ENCODE assay signal across 8 mouse cellular contexts in the genomic region with DNA sequence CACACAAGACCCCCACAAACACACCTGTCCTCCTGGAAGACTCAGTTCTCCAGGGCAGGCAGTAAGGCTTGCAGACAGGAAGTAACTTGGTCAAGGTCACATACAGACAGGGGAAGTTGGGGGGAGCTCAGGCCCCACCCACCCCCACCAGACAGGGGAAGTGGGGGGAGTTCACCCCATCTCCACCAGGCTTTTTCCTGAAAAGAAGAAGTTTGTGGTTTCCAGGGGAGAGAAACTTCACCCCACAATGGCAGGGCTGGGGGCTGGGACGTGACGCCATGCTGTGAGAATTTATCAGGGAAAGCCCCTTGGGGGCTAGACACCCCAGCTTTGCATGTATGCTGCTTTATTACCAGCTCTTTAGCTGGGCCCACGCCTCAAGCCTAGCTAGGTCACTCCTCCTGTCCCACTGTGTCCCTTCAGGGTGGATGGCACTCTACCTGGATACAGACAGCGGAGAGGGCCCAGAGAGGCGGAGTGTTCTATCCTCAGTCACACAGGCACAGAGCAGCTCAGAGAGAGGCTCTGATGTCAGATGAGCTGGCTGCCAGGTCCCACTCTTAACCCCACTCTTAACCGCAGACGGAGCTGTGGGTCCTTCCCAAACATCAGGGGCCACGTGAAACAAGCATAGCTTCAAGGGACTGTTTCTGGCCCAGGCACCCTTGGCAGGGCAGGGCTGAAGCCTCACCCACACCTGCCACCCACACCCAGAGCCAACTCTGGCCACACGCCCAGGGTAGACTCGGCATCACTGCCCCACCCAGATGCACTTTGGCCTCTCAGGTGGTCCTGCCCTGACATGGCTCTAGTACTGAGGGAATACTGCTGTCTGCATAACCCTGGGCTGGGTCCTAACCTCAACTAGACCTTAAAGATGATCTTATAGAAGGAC. TPM values are rescaled to one million over a fixed set of nuclear protein-coding genes. Genes with fewer than 3 reads are reported as not detected.
DNase-seq lines count a peak whose midpoint lies in the region; ATAC-seq and TF ChIP-seq lines count a peak whose summit lies in the region.

No protein-coding gene starts in this region.

- H3K36me3 ChIP-seq in hindbrain, embryonic 13.5 days: peaks cover 35% of the 10 kb centered on the region
- peaks cover 12% of the 10 kb centered on the region; the same call in 1 of the 2 replicates for H3K36me3 ChIP-seq in hindbrain, embryonic 16.5 days (ENCODE audit: control insufficient read depth, insufficient read depth, low read length)
- peaks cover 26% of the 10 kb centered on the region; the same call in 1 of the 2 replicates for H3K36me3 ChIP-seq in kidney, postnatal 0 days (ENCODE audit: insufficient read depth, low read length)

- no peak overlapping the region for H3K4me2 ChIP-seq in hindbrain, embryonic 13.5 days
- no peak overlapping the region for H3K4me2 ChIP-seq in hindbrain, embryonic 16.5 days (ENCODE audit: low read length)
- H3K4me2 ChIP-seq in kidney, postnatal 0 days (ENCODE audit: low read length): no peak overlapping the region

- intact Hi-C loops in left cerebral cortex, postnatal 14 days (cut with DNase I): no loop called here

- DNase-seq in brain, adult 2 months (ENCODE audit: low read depth, low spot score): peak; percentile 27
- DNase-seq in kidney, postnatal 0 days (ENCODE audit: low spot score): no peak
- DNase-seq in left cerebral cortex, postnatal 14 days (ENCODE audit: low spot score in 2 of 2): no peak
- DNase-seq in urinary bladder, postnatal 25 days (ENCODE audit: low spot score): no peak
- no peak for DNase-seq in layer of hippocampus, postnatal 36 days

- no peak overlapping the region for H3K4me3 ChIP-seq in hindbrain, embryonic 13.5 days
- H3K4me3 ChIP-seq in hindbrain, embryonic 16.5 days (ENCODE audit: low read length): no peak overlapping the region
- no peak overlapping the region for H3K4me3 ChIP-seq in kidney, postnatal 0 days (replicated peaks; ENCODE audit: low read depth, low read length)

- TF ChIP-seq CTCF in kidney, postnatal 0 days (IDR thresholded peaks at IDR 0.05; ENCODE audit: low read depth): no peak

- ATAC-seq in hindbrain, embryonic 13.5 days (ENCODE audit: low FRiP score): peak; percentile 22; the same call in 1 of the 2 replicates
- ATAC-seq in hindbrain, embryonic 16.5 days: no peak
- no peak for ATAC-seq in kidney, postnatal 0 days (replicated peaks; ENCODE audit: low FRiP score, low read depth)
- peak; percentile 66 for ATAC-seq in megakaryocyte progenitor cell, adult 5-6 weeks (replicated peaks; ENCODE audit: poor library complexity)

- no peaks in the 10 kb centered on the region for H3K9me3 ChIP-seq in hindbrain, embryonic 13.5 days
- H3K9me3 ChIP-seq in hindbrain, embryonic 16.5 days (ENCODE audit: control insufficient read depth, low read length): no peaks in the 10 kb centered on the region
- H3K9me3 ChIP-seq in kidney, postnatal 0 days (replicated peaks; ENCODE audit: low read length): no peaks in the 10 kb centered on the region

- H3K27me3 ChIP-seq in hindbrain, embryonic 13.5 days: no peaks in the 10 kb centered on the region
- no peaks in the 10 kb centered on the region for H3K27me3 ChIP-seq in hindbrain, embryonic 16.5 days (replicated peaks; ENCODE audit: control insufficient read depth, insufficient read depth, low read length)
- no peaks in the 10 kb centered on the region for H3K27me3 ChIP-seq in kidney, postnatal 0 days (ENCODE audit: insufficient read depth, low read length)

- no peak overlapping the region for H3K9ac ChIP-seq in hindbrain, embryonic 13.5 days
- H3K9ac ChIP-seq in hindbrain, embryonic 16.5 days (ENCODE audit: low read depth, low read length): no peak overlapping the region
- 0 out of 2 replicates have a peak overlapping the region, but pooled peaks have one; percentile 18 for H3K9ac ChIP-seq in kidney, postnatal 0 days (ENCODE audit: low read depth, low read length)

- H3K27ac ChIP-seq in hindbrain, embryonic 13.5 days: no peak overlapping the region
- no peak overlapping the region for H3K27ac ChIP-seq in hindbrain, embryonic 16.5 days (ENCODE audit: low read depth, low read length)
- no peak overlapping the region for H3K27ac ChIP-seq in kidney, postnatal 0 days

- H3K4me1 ChIP-seq in hindbrain, embryonic 13.5 days (replicated peaks): peaks cover 39% of the 10 kb centered on the region
- peaks cover 20% of the 10 kb centered on the region for H3K4me1 ChIP-seq in hindbrain, embryonic 16.5 days (ENCODE audit: control insufficient read depth, insufficient read depth, low read depth, low read length)
- peaks cover 17% of the 10 kb centered on the region for H3K4me1 ChIP-seq in kidney, postnatal 0 days (replicated peaks; ENCODE audit: insufficient read depth, low read length)

- 82% methylated on average over 10 of the region's 10 CpGs for WGBS in hindbrain, embryonic 13.5 days
- 81% methylated on average over 10 of the region's 10 CpGs for WGBS in hindbrain, embryonic 16.5 days
- WGBS in kidney, postnatal 0 days: 61% methylated on average over 10 of the region's 10 CpGs

RNA-seq across cellular contexts. Expression of gene Vasp, which starts 5.4 kb away (rescaled TPM):
- polyA plus RNA-seq in hindbrain, embryonic 13.5 days (2015; fragmentation: Nextera tagmentation; extraction: Ambion mirVana): 38.5 and 39.7 TPM in 2 replicates
- 39.9 and 42.9 TPM in 2 replicates for polyA plus RNA-seq in hindbrain, embryonic 16.5 days (2015; fragmentation: Nextera tagmentation; extraction: Ambion mirVana)
- polyA plus RNA-seq in kidney, postnatal 0 days (2015; fragmentation: Nextera tagmentation; extraction: Ambion mirVana): 89.4 and 94.4 TPM in 2 replicates
- total RNA-seq in megakaryocyte progenitor cell, adult 5-6 weeks (2015): 46.7 and 49.6 TPM in 2 replicates
- total RNA-seq in megakaryocyte progenitor cell, adult 5-6 weeks (2017): 71.0 and 73.0 TPM in 2 replicates
- total RNA-seq in left cerebral cortex, postnatal 14 days (2021): 10 to 100 TPM; 18.4 to 21.1 TPM
- 10 to 100 TPM; 15.2 to 21.2 TPM for total RNA-seq in layer of hippocampus, postnatal 36 days (2021)

RNA-seq across cellular contexts. Expression of gene Ppm1n, which starts 13.7 kb away (rescaled TPM):
- polyA plus RNA-seq in hindbrain, embryonic 13.5 days (2015; fragmentation: Nextera tagmentation; extraction: Ambion mirVana): 0.49 and 0.69 TPM in 2 replicates
- polyA plus RNA-seq in hindbrain, embryonic 16.5 days (2015; fragmentation: Nextera tagmentation; extraction: Ambion mirVana): 0.79 and 1.5 TPM in 2 replicates
- 0.18 TPM in 1 of 2 replicates, not detected in the other for polyA plus RNA-seq in kidney, postnatal 0 days (2015; fragmentation: Nextera tagmentation; extraction: Ambion mirVana)
- total RNA-seq in megakaryocyte progenitor cell, adult 5-6 weeks (2015): 0.20 TPM in 1 of 2 replicates, not detected in the other
- total RNA-seq in megakaryocyte progenitor cell, adult 5-6 weeks (2017): not detected in 2 replicates
- under 1 TPM in 1 of 2 experiments, not detected in 1; 0.40 TPM for total RNA-seq in left cerebral cortex, postnatal 14 days (2021)
- total RNA-seq in layer of hippocampus, postnatal 36 days (2021): under 1 TPM; 0.20 to 0.33 TPM

RNA-seq across cellular contexts. Expression of gene Rtn2, which starts 16.2 kb away (rescaled TPM):
- polyA plus RNA-seq in hindbrain, embryonic 13.5 days (2015; fragmentation: Nextera tagmentation; extraction: Ambion mirVana): 101 and 104 TPM in 2 replicates
- 124 and 126 TPM in 2 replicates for polyA plus RNA-seq in hindbrain, embryonic 16.5 days (2015; fragmentation: Nextera tagmentation; extraction: Ambion mirVana)
- polyA plus RNA-seq in kidney, postnatal 0 days (2015; fragmentation: Nextera tagmentation; extraction: Ambion mirVana): 7.3 and 7.4 TPM in 2 replicates
- total RNA-seq in megakaryocyte progenitor cell, adult 5-6 weeks (2015): not detected in 2 replicates
- total RNA-seq in megakaryocyte progenitor cell, adult 5-6 weeks (2017): not detected in 2 replicates
- total RNA-seq in left cerebral cortex, postnatal 14 days (2021): 100 to 1,000 TPM; 115 to 123 TPM
- total RNA-seq in layer of hippocampus, postnatal 36 days (2021): 10 to 100 TPM; 89.7 to 91.3 TPM

RNA-seq across cellular contexts. Expression of gene Opa3, which starts 38.0 kb away (rescaled TPM):
- polyA plus RNA-seq in hindbrain, embryonic 13.5 days (2015; fragmentation: Nextera tagmentation; extraction: Ambion mirVana): 36.9 and 37.1 TPM in 2 replicates
- polyA plus RNA-seq in hindbrain, embryonic 16.5 days (2015; fragmentation: Nextera tagmentation; extraction: Ambion mirVana): 39.9 and 41.5 TPM in 2 replicates
- polyA plus RNA-seq in kidney, postnatal 0 days (2015; fragmentation: Nextera tagmentation; extraction: Ambion mirVana): 30.4 and 30.5 TPM in 2 replicates
- total RNA-seq in megakaryocyte progenitor cell, adult 5-6 weeks (2015): 12.4 and 16.1 TPM in 2 replicates
- 19.9 and 25.0 TPM in 2 replicates for total RNA-seq in megakaryocyte progenitor cell, adult 5-6 weeks (2017)
- total RNA-seq in left cerebral cortex, postnatal 14 days (2021): 10 to 100 TPM; 40.0 to 43.9 TPM
- 10 to 100 TPM; 40.5 to 40.8 TPM for total RNA-seq in layer of hippocampus, postnatal 36 days (2021)

RNA-seq across cellular contexts. Expression of gene Fosb, which starts 43.7 kb away (rescaled TPM):
- 0.06 and 0.08 TPM in 2 replicates for polyA plus RNA-seq in hindbrain, embryonic 13.5 days (2015; fragmentation: Nextera tagmentation; extraction: Ambion mirVana)
- 0.06 and 0.10 TPM in 2 replicates for polyA plus RNA-seq in hindbrain, embryonic 16.5 days (2015; fragmentation: Nextera tagmentation; extraction: Ambion mirVana)
- polyA plus RNA-seq in kidney, postnatal 0 days (2015; fragmentation: Nextera tagmentation; extraction: Ambion mirVana): 0.11 TPM in 2 replicates
- total RNA-seq in megakaryocyte progenitor cell, adult 5-6 weeks (2015): 18.2 and 28.4 TPM in 2 replicates
- 12.7 and 13.2 TPM in 2 replicates for total RNA-seq in megakaryocyte progenitor cell, adult 5-6 weeks (2017)
- 10 to 100 TPM in 1 of 2 experiments, 1 to 10 TPM in 1; 7.6 to 10.7 TPM for total RNA-seq in left cerebral cortex, postnatal 14 days (2021)
- total RNA-seq in layer of hippocampus, postnatal 36 days (2021): 10 to 100 TPM; 12.6 to 18.8 TPM

Comparison
In these comparisons a context has a peak if more than half of its experiments do, and no peak if none do; other contexts are left out.
1. ATAC-seq: peak in hindbrain, embryonic 13.5 days (single experiment) and megakaryocyte progenitor cell, adult 5-6 weeks (single experiment); none in hindbrain, embryonic 16.5 days (single experiment) and kidney, postnatal 0 days (single experiment).
2. RNA of gene Rtn2, which starts 16.2 kb away (total RNA-seq): 115 to 123 TPM in left cerebral cortex, postnatal 14 days and 89.7 to 91.3 TPM in layer of hippocampus, postnatal 36 days; not detected in megakaryocyte progenitor cell, adult 5-6 weeks; every median in the first group is over 10 times any median in the second.